Mouse (Mus musculus): Measurements from ENCODE around the gene Cnbd2.

DNA sequence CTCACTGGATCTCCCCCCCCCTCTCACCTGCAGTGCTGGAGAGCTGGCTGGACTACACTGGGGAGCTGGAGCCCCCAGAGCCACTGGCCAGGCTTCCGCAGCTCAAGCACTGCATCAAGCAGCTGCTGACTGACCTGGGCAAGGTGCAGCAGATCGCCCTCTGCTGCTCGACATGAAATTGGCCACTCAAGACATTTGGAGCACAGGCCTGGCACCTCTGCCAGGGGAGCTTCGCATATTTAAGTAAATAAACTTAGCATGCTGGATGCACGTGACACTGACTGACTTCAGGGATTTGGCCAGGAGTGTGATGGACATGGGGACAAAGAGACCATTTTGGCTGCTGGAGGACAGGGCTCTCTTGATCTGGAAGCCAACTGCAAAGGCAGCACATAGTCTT lies 4.8 kb upstream of the Cnbd2 start:
- TF ChIP-seq POLR2A (IDR thresholded peaks at IDR 0.05; ENCODE audit: control insufficient read depth, extremely low read depth, insufficient read depth, low read length, poor library complexity) (no peak), CTCF (IDR thresholded peaks at IDR 0.05; ENCODE audit: borderline replicate concordance, control insufficient read depth, extremely low read depth, insufficient read depth, low read length, poor library complexity) (no peak)
